Mouse (Mus musculus): ENCODE measurements around the gene Dpagt1.

- no peak for TF ChIP-seq CTCF (IDR thresholded peaks at IDR 0.05; ENCODE audit: borderline replicate concordance, insufficient read depth, low read depth, low read length)
- no peak for TF ChIP-seq POLR2A (IDR thresholded peaks at IDR 0.05; ENCODE audit: borderline replicate concordance, insufficient read depth, low read length)
Observed at GRCm38 (mm10) chr9:44314257-44314547, 11.6 kb upstream of the Dpagt1 start.
